Mouse (Mus musculus): Measurements from ENCODE around the gene Syngr4. TPM values are rescaled to one million over a fixed set of nuclear protein-coding genes. Genes with fewer than 3 reads are reported as not detected.

Gene Syngr4
- polyA plus RNA-seq, 1 experiment from 2014 or later: 1.7 TPM

- Histone ChIP-seq H3K9me3 (replicated peaks) (no peaks in the 10 kb centered on the region), H3K36me3 (no peaks in the 10 kb centered on the region), H3K4me3 (peak overlapping the region; percentile 52), H3K27ac (replicated peaks) (peak overlapping the region; percentile 61; the same call in 1 of the 2 replicates), H3K27me3 (ENCODE audit: low read depth, poor library complexity, severe bottlenecking) (peaks cover 84% of the 10 kb centered on the region), H3K4me1 (peaks cover 50% of the 10 kb centered on the region)
- WGBS: 1% methylated on average over 30 of the region's 30 CpGs
- DNase-seq (ENCODE audit: low spot score): peak; percentile 58
These were observed 39.3 kb downstream of the Syngr4 start for GRCm38 (mm10) chr7:45856950-45857901.

- H3K4me1 ChIP-seq: peaks cover 30% of the 10 kb centered on the region
- no peak overlapping the region for H3K4me3 ChIP-seq
- H3K27ac ChIP-seq (replicated peaks): no peak overlapping the region
- no peaks in the 10 kb centered on the region for H3K9me3 ChIP-seq (replicated peaks)
- no peaks in the 10 kb centered on the region for H3K36me3 ChIP-seq
- WGBS: 89% methylated on average over 12 of the region's 12 CpGs
- peaks cover 56% of the 10 kb centered on the region for H3K27me3 ChIP-seq (ENCODE audit: low read depth, poor library complexity, severe bottlenecking)
- DNase-seq (ENCODE audit: low spot score): no peak
These were observed 43.4 kb downstream of the Syngr4 start for GRCm38 (mm10) chr7:45853089-45853488.

GRCm38 (mm10) chr7:45850661-45851060 is 45.9 kb downstream of the Syngr4 start:
- DNase-seq (ENCODE audit: low spot score): no peak
- Histone ChIP-seq H3K9me3 (replicated peaks) (no peaks in the 10 kb centered on the region), H3K4me3 (no peak overlapping the region), H3K36me3 (no peaks in the 10 kb centered on the region), H3K27me3 (ENCODE audit: low read depth, poor library complexity, severe bottlenecking) (peaks cover 36% of the 10 kb centered on the region), H3K27ac (replicated peaks) (no peak overlapping the region), H3K4me1 (peaks cover 17% of the 10 kb centered on the region)
- 75% methylated on average over 3 of the region's 3 CpGs for WGBS

DNA sequence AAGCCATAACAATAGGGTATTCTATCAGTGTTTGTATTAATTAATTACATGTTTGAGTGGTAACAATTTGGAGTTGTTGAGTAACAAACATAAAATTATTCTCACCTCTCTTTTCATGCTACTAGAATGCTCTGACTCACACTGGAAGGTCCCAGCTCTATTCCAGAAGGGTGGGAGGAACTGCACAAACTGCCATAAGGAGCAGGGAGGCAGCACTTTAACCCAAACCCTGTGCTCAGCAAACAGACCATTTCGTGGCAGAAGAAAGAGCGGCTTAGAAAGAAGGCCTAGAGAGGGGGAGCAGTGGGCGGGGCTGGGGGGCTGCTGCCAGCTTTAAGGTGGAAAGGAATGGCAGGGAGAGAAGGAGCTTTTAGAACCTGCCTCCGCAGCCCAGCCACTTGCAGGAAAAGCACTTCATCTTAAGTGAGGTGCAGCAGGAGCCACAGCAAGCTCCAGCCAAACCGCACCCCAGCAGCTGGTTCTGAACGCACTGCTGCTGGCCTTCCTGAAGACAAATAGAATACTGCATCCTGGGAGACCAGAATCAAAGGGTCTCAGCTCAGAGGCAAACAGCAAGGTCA is 48.0 kb downstream of the Syngr4 start:
- H3K27me3 ChIP-seq (ENCODE audit: low read depth, poor library complexity, severe bottlenecking): peaks cover 17% of the 10 kb centered on the region
- peak overlapping the region; percentile 29 for H3K4me3 ChIP-seq
- no peak for DNase-seq (ENCODE audit: low spot score)
- no peaks in the 10 kb centered on the region for H3K36me3 ChIP-seq
- no peaks in the 10 kb centered on the region for H3K9me3 ChIP-seq (replicated peaks)
- H3K27ac ChIP-seq (replicated peaks): peak overlapping the region; percentile 78
- peaks cover 17% of the 10 kb centered on the region for H3K4me1 ChIP-seq
- WGBS: 5% methylated on average over 6 of the region's 6 CpGs

GRCm38 (mm10) chr7:45842950-45843744 is 53.4 kb downstream of the Syngr4 start:
- no peak for DNase-seq (ENCODE audit: low spot score)
- no peaks in the 10 kb centered on the region for H3K36me3 ChIP-seq
- no peaks in the 10 kb centered on the region for H3K9me3 ChIP-seq (replicated peaks)
- peaks cover 12% of the 10 kb centered on the region; the same call in 1 of the 2 replicates for H3K27me3 ChIP-seq (ENCODE audit: low read depth, poor library complexity, severe bottlenecking)
- WGBS: 86% methylated on average over 10 of the region's 10 CpGs
- peaks cover 4% of the 10 kb centered on the region for H3K4me1 ChIP-seq
- no peak overlapping the region for H3K27ac ChIP-seq (replicated peaks)
- H3K4me3 ChIP-seq: no peak overlapping the region

Other genes starting within 250 kb of the Syngr4 start
- gene Fut2, start 230.3 kb downstream of the Syngr4 start, polyA plus RNA-seq (2016; fragmentation: Nextera tagmentation; extraction: Ambion mirVana): 0.05 TPM in 1 of 2 replicates, not detected in the other
- gene Ntn5, start 212.7 kb downstream of the Syngr4 start, polyA plus RNA-seq (2016; fragmentation: Nextera tagmentation; extraction: Ambion mirVana): 0.46 and 0.48 TPM in 2 replicates
- 0.32 and 0.34 TPM in 2 replicates for gene Sec1, start 202.3 kb downstream of the Syngr4 start, polyA plus RNA-seq (2016; fragmentation: Nextera tagmentation; extraction: Ambion mirVana)
- gene Car11, start 196.9 kb downstream of the Syngr4 start, polyA plus RNA-seq (2016; fragmentation: Nextera tagmentation; extraction: Ambion mirVana): 4.6 and 4.9 TPM in 2 replicates
- gene Dbp, start 191.6 kb downstream of the Syngr4 start, polyA plus RNA-seq (2016; fragmentation: Nextera tagmentation; extraction: Ambion mirVana): 2.1 and 2.9 TPM in 2 replicates
- 965 and 1,116 TPM in 2 replicates for gene Rpl18, start 181.3 kb downstream of the Syngr4 start, polyA plus RNA-seq (2016; fragmentation: Nextera tagmentation; extraction: Ambion mirVana)
- 32.3 and 32.8 TPM in 2 replicates for gene Sphk2, start 178.7 kb downstream of the Syngr4 start, polyA plus RNA-seq (2016; fragmentation: Nextera tagmentation; extraction: Ambion mirVana)
- gene Fam83e, start 175.5 kb downstream of the Syngr4 start, polyA plus RNA-seq (2016; fragmentation: Nextera tagmentation; extraction: Ambion mirVana): 1.7 and 2.0 TPM in 2 replicates
- not detected in 2 replicates for gene Spaca4, start 170.9 kb downstream of the Syngr4 start, polyA plus RNA-seq (2016; fragmentation: Nextera tagmentation; extraction: Ambion mirVana)
- 2.3 and 3.3 TPM in 2 replicates for gene Lmtk3, start 113.0 kb downstream of the Syngr4 start, polyA plus RNA-seq (2016; fragmentation: Nextera tagmentation; extraction: Ambion mirVana)
- gene Sult2b1, start 112.0 kb downstream of the Syngr4 start, polyA plus RNA-seq (2016; fragmentation: Nextera tagmentation; extraction: Ambion mirVana): 1.1 and 1.5 TPM in 2 replicates
- gene Cyth2, start 82.1 kb downstream of the Syngr4 start, polyA plus RNA-seq (2016; fragmentation: Nextera tagmentation; extraction: Ambion mirVana): 153 and 183 TPM in 2 replicates
- gene Kcnj14, start 71.9 kb downstream of the Syngr4 start, polyA plus RNA-seq (2016; fragmentation: Nextera tagmentation; extraction: Ambion mirVana): 0.65 and 0.72 TPM in 2 replicates
- 95.8 and 119 TPM in 2 replicates for gene Grwd1, start 65.8 kb downstream of the Syngr4 start, polyA plus RNA-seq (2016; fragmentation: Nextera tagmentation; extraction: Ambion mirVana)
- gene Kdelr1, start 23.9 kb downstream of the Syngr4 start, polyA plus RNA-seq (2016; fragmentation: Nextera tagmentation; extraction: Ambion mirVana): 36.1 and 39.0 TPM in 2 replicates
- 0.16 and 0.34 TPM in 2 replicates for gene Grin2d, start 18.3 kb downstream of the Syngr4 start, polyA plus RNA-seq (2016; fragmentation: Nextera tagmentation; extraction: Ambion mirVana)
- 4.4 and 5.1 TPM in 2 replicates for gene Tmem143, start 227 bp upstream of the Syngr4 start, polyA plus RNA-seq (2016; fragmentation: Nextera tagmentation; extraction: Ambion mirVana)
- gene Emp3, start 24.7 kb upstream of the Syngr4 start, polyA plus RNA-seq (2016; fragmentation: Nextera tagmentation; extraction: Ambion mirVana): 17.7 and 28.2 TPM in 2 replicates
- 4.8 and 5.3 TPM in 2 replicates for gene Ccdc114, start 27.4 kb upstream of the Syngr4 start, polyA plus RNA-seq (2016; fragmentation: Nextera tagmentation; extraction: Ambion mirVana)
- 0.12 and 0.17 TPM in 2 replicates for gene Abcc6, start 133.6 kb upstream of the Syngr4 start, polyA plus RNA-seq (2016; fragmentation: Nextera tagmentation; extraction: Ambion mirVana)
- 29.9 and 31.0 TPM in 2 replicates for gene Nomo1, start 137.0 kb upstream of the Syngr4 start, polyA plus RNA-seq (2016; fragmentation: Nextera tagmentation; extraction: Ambion mirVana)
- gene Kcnj11, start 204.1 kb upstream of the Syngr4 start, polyA plus RNA-seq (2016; fragmentation: Nextera tagmentation; extraction: Ambion mirVana): 0.12 and 0.19 TPM in 2 replicates